Mouse (Mus musculus): ENCODE data around the gene Nceh1. TPM values are rescaled to one million over a fixed set of nuclear protein-coding genes. Genes with fewer than 3 reads are reported as not detected.

Gene Nceh1
- 4.7 and 12.9 TPM in 2 replicates for polyA plus RNA-seq (2012; rRNA removed)

DNA sequence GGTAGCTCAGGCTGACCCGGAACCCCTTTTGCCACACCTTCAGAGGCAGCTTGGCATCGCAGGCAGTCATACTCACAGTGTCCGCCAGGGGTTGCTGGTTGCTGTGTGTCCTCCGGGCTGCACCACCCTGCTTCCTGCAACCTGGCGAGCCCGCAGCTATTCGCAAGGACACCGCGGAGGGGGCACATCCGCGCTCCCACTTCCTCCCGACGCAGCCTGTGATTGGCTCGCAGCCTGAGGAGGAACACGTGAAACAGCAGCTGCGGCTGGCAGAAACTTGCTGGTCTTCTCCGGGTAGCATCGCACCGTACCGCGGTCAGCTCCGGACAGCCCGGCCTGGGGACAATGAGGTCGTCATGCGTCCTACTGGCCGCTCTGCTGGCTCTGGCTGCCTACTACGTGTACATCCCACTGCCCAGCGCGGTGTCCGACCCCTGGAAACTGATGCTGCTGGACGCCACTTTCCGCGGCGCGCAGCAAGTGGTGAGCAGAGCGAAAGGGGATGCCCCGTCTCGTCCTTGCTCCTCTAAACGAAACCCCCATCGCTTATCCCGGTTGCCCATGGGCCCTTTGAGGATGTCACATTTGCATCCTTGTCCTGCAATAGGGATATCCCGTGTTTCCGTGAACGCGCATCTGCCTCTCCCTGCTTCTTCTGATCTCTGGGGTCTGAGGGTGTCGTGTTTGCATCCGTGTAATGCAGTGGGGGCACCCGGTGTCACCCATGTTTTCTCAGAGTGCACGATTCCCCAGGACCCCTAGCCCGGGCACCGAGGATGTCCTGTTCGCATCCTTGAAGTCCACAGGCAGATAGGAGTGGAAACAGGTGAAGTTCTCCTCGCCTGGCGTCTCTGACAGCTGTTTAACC lies at the start of gene Nceh1:
TSS of gene Nceh1 (plus strand) at position 233 of the 868 bp plus-strand sequence.
- 1% methylated on average over 54 of the region's 54 CpGs for WGBS
- DNase-seq (ENCODE audit: low read depth, low spot score): peak; percentile 77

- DNase-seq (ENCODE audit: low read depth, low spot score): no peak
- WGBS: 88% methylated on average over 8 of the region's 8 CpGs
Measured at GRCm38 (mm10) chr3:27140101-27140500, 42.7 kb upstream of the Nceh1 start.

- no peak for DNase-seq (ENCODE audit: low read depth, low spot score)
- 53% methylated on average over 7 of the region's 7 CpGs for WGBS
Measured at GRCm38 (mm10) chr3:27143570-27143969, 39.2 kb upstream of the Nceh1 start.

GRCm38 (mm10) chr3:27145733-27146132 lies 37.0 kb upstream of the Nceh1 start:
- DNase-seq (ENCODE audit: low read depth, low spot score): no peak
- WGBS: 95% methylated on average over 7 of the region's 7 CpGs

DNA sequence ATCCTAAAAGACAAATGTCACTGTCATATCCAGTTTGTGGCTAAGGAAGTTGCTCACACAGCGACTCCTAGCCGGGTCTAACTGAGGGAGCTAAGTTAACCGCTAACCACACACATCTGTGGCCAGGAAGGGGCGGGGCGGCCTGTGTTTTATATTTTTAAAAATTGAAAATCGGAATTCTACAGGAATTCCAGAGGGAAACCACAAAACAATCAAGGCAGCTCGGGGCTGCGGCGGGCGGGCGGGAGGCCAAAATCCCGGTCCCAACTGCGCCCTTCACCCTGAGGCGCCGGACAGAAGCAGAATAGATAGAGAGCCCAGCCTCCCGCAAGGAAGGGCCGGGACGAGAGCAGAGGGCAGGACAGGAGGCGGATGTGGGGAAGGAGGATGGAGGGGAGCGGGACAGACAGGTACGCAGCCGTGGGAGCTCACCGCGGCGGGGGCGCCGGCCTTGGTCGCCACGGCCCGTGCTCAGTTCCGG lies 29.5 kb upstream of the Nceh1 start:
- DNase-seq (ENCODE audit: low read depth, low spot score): no peak
- under 1% methylated on average over 31 of the region's 31 CpGs for WGBS

DNA sequence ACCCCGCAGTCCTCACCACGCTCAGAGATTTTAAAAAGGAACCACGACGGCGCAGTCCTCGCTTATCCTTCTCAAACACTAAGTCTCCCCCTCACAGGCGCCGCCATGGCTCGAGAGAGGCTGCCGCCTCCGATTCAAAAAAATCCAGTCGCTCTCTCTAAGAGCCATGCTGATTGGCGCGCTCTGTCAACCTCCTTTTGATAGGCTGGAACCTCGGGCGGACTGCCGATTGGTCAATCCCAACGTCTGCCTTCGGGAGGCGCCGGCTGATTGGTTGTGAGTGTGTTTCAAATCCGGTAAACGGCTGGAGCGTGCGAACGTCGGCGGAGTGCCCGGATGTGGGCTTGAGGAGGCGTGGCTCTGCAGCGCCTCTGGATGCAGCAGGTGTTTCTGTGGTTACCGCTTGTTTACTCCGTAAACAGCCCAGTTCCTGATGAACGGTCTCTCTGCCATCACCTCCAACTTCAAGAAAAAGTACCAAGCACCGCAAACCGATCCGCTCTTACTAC lies 29.0 kb upstream of the Nceh1 start, which contains the start of gene Ect2:
TSS of gene Ect2 (minus strand) at position 178 of the 509 bp plus-strand sequence.
- peak; percentile 95 for DNase-seq (ENCODE audit: low read depth, low spot score)
- WGBS: under 1% methylated on average over 37 of the region's 37 CpGs

GRCm38 (mm10) chr3:27154280-27154679 lies 28.5 kb upstream of the Nceh1 start:
- DNase-seq (ENCODE audit: low read depth, low spot score): no peak
- WGBS: 33% methylated on average over 2 of the region's 2 CpGs

GRCm38 (mm10) chr3:27155051-27155855 lies 27.5 kb upstream of the Nceh1 start:
- whole genome bisulfite sequencing: 22% methylated on average over 6 of the region's 6 CpGs
- peak; percentile 78 for DNase-seq (ENCODE audit: low read depth, low spot score)

DNA sequence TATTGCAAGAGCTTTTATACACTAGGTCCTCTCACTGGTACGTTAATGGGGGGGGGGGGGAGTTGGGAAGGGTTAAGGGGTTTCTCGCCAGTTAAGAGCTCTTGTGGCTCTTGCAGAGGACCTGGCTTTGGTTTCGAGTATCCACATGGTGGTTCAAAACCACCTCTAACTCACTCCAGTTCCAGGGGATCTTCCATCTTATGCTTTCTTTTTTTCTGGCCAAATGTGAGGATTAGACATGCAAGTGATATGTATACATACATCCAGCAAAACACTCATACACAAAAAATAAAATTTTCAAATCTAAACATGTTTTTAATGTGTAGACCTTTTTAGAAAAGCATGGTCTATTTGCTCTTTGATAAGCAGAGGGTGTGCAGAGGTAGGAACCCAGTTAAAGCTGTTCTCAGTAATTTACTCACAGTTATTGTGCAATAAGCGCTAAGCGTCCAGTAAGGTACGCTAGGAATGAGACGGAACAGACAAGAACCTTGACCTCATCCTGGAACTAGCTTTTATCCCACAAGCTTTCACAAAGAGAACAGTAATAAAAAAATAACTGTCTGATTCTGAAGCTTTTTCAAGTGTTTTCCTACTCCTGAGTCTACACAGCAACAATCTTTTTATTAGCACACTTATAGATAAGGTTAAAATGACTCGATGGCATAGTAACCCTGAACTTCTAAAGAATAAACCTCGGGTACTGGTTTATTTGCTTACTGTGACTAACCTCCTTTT lies 26.7 kb upstream of the Nceh1 start:
- 25% methylated on average over 9 of the region's 9 CpGs for WGBS
- no peak for DNase-seq (ENCODE audit: low read depth, low spot score)

- DNase-seq (ENCODE audit: low read depth, low spot score): no peak
- 36% methylated on average over 3 of the region's 3 CpGs for WGBS
Measured at GRCm38 (mm10) chr3:27156594-27156949, 26.2 kb upstream of the Nceh1 start.

GRCm38 (mm10) chr3:27158910-27159309 lies 23.9 kb upstream of the Nceh1 start:
- no peak for DNase-seq (ENCODE audit: low read depth, low spot score)
- 50% methylated on average over 4 of the region's 4 CpGs for WGBS

DNA sequence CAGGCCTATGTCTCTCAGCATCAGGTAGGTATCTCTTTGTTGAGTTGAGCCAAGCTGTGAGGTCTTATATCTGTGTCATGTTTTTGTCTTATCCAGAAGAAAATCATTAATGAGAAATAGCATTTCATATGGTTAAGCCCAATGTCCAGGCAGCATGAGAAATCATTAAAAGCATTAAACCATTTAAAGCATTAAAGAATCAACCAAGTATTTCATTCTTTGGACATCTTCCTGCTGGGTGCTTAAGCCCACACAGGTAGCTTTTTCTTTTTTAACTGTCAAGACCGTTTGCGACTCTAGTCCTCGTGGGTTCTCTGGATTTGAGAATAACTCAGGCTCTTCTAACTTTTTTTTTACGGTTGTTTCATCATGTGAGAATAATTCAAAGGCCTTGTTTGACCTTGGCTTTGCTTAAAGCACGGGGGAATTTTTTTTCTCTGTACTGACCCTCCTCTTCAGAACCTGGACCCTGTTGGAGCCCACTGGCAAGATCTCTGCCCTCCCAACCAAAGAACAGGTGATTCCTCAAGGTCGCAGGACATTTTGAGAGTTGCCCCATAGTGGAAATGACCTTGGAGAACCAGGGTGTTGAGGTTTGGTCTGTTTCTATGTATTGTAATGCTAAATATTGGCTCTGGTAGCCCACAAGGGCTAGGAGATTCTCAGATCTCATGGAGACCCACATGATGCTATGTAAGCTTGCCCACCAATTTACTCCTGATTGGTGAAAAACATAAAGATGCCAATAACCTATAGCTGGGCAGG lies 20.9 kb upstream of the Nceh1 start:
- 82% methylated on average over 6 of the region's 6 CpGs for WGBS
- no peak for DNase-seq (ENCODE audit: low read depth, low spot score)

DNA sequence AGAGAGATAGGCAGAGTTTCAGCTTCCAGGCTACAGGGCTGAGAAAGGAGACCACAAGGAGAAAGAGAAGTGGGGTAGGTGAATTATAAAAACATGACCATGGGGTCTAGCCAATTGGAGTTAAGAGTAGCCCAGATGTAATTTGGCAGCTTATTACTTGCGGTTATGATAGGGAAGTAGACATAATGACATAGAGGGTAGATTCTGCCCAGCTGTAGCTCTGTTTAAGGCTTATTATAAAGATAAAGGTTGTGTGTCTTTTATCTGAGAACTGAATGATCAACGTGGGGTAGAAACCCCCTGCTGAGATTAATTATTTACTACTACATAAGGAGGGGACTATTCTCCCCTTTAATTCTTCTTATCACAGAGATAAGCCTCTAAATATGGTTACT lies 20.4 kb upstream of the Nceh1 start:
- 34% methylated on average over 2 of the region's 2 CpGs for WGBS
- no peak for DNase-seq (ENCODE audit: low read depth, low spot score)

GRCm38 (mm10) chr3:27165481-27166065 lies 17.2 kb upstream of the Nceh1 start:
- 89% methylated on average over 3 of the region's 3 CpGs for whole genome bisulfite sequencing
- no peak for DNase-seq (ENCODE audit: low read depth, low spot score)

DNA sequence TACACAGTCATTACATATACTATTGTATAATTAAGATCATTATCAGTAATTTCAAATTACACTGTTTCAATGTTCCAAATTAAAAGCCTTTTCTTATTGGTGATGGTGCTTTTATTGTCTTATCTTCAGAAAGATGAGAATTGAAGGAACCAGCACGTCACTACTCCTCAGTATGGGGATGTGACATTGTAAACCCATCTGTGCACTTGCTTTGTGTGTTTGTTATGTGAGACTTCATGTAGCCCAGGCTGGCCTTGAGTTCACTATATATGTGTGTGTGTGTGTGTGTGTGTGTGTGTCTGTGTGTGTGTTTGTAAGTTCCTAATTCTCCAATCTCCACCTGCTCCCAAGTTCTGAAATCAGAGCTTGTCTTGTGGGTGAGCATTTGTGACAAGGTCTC lies 12.5 kb upstream of the Nceh1 start:
- DNase-seq (ENCODE audit: low read depth, low spot score): no peak
- 55% methylated on average over 1 of the region's 1 CpGs for WGBS

DNA sequence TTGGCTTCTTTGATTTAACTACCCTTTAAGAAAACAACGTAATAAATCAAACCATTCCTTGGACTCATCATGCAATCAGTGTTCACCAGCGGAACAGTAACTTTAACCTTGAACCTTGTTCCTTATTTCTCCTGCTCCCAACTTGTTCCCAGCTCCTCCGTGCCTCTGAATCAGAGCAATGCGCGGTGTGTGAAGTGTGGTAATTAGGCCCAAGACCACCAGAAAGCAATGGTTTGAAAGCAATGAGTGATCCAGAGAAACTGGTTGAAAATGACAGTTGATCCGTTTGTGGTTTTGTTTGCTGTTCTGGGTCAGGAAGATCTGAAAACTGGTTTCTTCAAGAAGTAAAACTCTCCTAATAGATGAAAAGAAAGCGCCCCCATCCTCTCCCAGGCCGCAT lies 3.1 kb upstream of the Nceh1 start:
- no peak for DNase-seq (ENCODE audit: low read depth, low spot score)

DNA sequence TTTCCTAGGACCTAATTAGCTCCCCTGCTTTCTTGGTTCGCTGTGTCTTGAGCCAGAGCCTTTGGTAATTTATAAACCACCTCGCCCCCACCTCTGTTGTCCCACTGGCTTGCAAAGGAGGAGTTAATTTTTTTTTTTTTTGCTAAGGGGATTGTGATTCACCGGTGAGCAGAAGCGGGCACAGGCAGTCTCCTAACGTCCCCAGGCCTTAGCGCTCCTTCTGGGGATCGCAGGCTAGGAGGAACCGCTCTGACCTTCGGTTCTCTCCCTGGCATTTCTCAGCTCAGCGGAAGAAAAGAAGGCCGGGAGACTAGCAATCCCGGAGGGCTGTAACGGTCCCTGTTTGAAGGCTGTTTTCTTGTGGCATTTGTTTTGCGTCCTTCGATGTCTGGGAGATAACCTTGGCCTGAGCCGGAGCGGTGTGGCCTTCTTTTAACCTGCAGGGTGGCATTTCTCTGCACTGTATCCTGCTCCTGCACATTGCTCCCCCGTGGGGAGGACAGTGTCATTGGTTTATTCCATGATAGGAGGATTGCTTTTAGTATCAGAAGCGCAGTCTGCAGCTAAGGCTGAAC lies 923 bp downstream of the Nceh1 start:
- 18% methylated on average over 19 of the region's 19 CpGs for WGBS
- no peak for DNase-seq (ENCODE audit: low read depth, low spot score)

More for the DNA sequence above, 3.1 kb upstream of the Nceh1 start:
- WGBS: 65% methylated on average over 8 of the region's 8 CpGs

- WGBS: 33% methylated on average over 1 of the region's 1 CpGs
- peak; percentile 35 for DNase-seq (ENCODE audit: low read depth, low spot score)
Measured at GRCm38 (mm10) chr3:27188386-27188785, 5.6 kb downstream of the Nceh1 start.

All from large intestine, adult 2 months (tissue).